Mouse (Mus musculus): ENCODE measurements around the gene Slc35f1. TPM values are rescaled to one million over a fixed set of nuclear protein-coding genes. Genes with fewer than 3 reads are reported as not detected.

Slc35f1 gene
- polyA plus RNA-seq, 1 experiment from 2014 or later, result 22.1 TPM

GRCm38 (mm10) chr10:52952581-52952980 lies 262.2 kb downstream of the Slc35f1 start:
- ATAC-seq (ENCODE audit: low FRiP score), result no peak
- Histone ChIP-seq H3K9ac (no peak overlapping the region), H3K4me2 (replicated peaks) (no peak overlapping the region), H3K36me3 (no peaks in the 10 kb centered on the region), H3K9me3 (replicated peaks) (no peaks in the 10 kb centered on the region), H3K27me3 (no peaks in the 10 kb centered on the region), H3K4me3 (no peak overlapping the region), H3K27ac (no peak overlapping the region), H3K4me1 (no peaks in the 10 kb centered on the region)
- WGBS, result 82% methylated on average over 3 of the region's 3 CpGs

- no peaks in the 10 kb centered on the region for H3K4me1 ChIP-seq
- no peak overlapping the region for H3K4me2 ChIP-seq (replicated peaks)
- no peak overlapping the region for H3K27ac ChIP-seq
- H3K27me3 ChIP-seq, result no peaks in the 10 kb centered on the region
- H3K9ac ChIP-seq, result no peak overlapping the region
- no peaks in the 10 kb centered on the region for H3K9me3 ChIP-seq (replicated peaks)
- no peaks in the 10 kb centered on the region for H3K36me3 ChIP-seq
- no peak overlapping the region for H3K4me3 ChIP-seq
- no peak for ATAC-seq (ENCODE audit: low FRiP score)
- 79% methylated on average over 4 of the region's 4 CpGs for WGBS
Observed at GRCm38 (mm10) chr10:52956728-52957127, 266.4 kb downstream of the Slc35f1 start.

GRCm38 (mm10) chr10:52979251-52979650 lies 288.9 kb downstream of the Slc35f1 start:
- Histone ChIP-seq H3K9me3 (replicated peaks) (no peaks in the 10 kb centered on the region), H3K4me1 (no peaks in the 10 kb centered on the region), H3K4me2 (replicated peaks) (no peak overlapping the region), H3K27ac (no peak overlapping the region), H3K36me3 (no peaks in the 10 kb centered on the region), H3K27me3 (no peaks in the 10 kb centered on the region), H3K4me3 (no peak overlapping the region), H3K9ac (no peak overlapping the region)
- ATAC-seq (ENCODE audit: low FRiP score), result no peak
- WGBS, result 100% methylated on average over 1 of the region's 1 CpGs

GRCm38 (mm10) chr10:52982836-52983235 lies 292.5 kb downstream of the Slc35f1 start:
- no peaks in the 10 kb centered on the region for H3K4me1 ChIP-seq
- no peak overlapping the region for H3K4me3 ChIP-seq
- H3K27ac ChIP-seq, result no peak overlapping the region
- no peaks in the 10 kb centered on the region for H3K36me3 ChIP-seq
- no peaks in the 10 kb centered on the region for H3K9me3 ChIP-seq (replicated peaks)
- no peak overlapping the region for H3K4me2 ChIP-seq (replicated peaks)
- H3K27me3 ChIP-seq, result no peaks in the 10 kb centered on the region
- ATAC-seq (ENCODE audit: low FRiP score), result no peak
- no peak overlapping the region for H3K9ac ChIP-seq
- WGBS, result 79% methylated on average over 1 of the region's 1 CpGs

GRCm38 (mm10) chr10:52992246-52992645 lies 301.9 kb downstream of the Slc35f1 start:
- WGBS, result 64% methylated on average over 2 of the region's 2 CpGs
- no peaks in the 10 kb centered on the region for H3K27me3 ChIP-seq
- H3K36me3 ChIP-seq, result no peaks in the 10 kb centered on the region
- H3K4me2 ChIP-seq (replicated peaks), result no peak overlapping the region
- no peak for ATAC-seq (ENCODE audit: low FRiP score)
- no peak overlapping the region for H3K4me3 ChIP-seq
- no peaks in the 10 kb centered on the region for H3K9me3 ChIP-seq (replicated peaks)
- H3K27ac ChIP-seq, result no peak overlapping the region
- no peak overlapping the region for H3K9ac ChIP-seq
- peaks cover 3% of the 10 kb centered on the region; the same call in 1 of the 2 replicates for H3K4me1 ChIP-seq

GRCm38 (mm10) chr10:52996886-52997285 lies 306.6 kb downstream of the Slc35f1 start:
- no peak for ATAC-seq (ENCODE audit: low FRiP score)

GRCm38 (mm10) chr10:53001136-53001535 lies 310.8 kb downstream of the Slc35f1 start:
- 94% methylated on average over 7 of the region's 7 CpGs for WGBS
- no peak for ATAC-seq (ENCODE audit: low FRiP score)
- no peak overlapping the region for H3K9ac ChIP-seq

More at GRCm38 (mm10) chr10:52996886-52997285, 306.6 kb downstream of the Slc35f1 start:
- Histone ChIP-seq H3K9ac (no peak overlapping the region), H3K4me1 (peaks cover 3% of the 10 kb centered on the region; the same call in 1 of the 2 replicates), H3K36me3 (no peaks in the 10 kb centered on the region), H3K4me3 (no peak overlapping the region), H3K4me2 (replicated peaks) (no peak overlapping the region), H3K27me3 (no peaks in the 10 kb centered on the region), H3K9me3 (replicated peaks) (no peaks in the 10 kb centered on the region), H3K27ac (no peak overlapping the region)
- WGBS, result 65% methylated on average over 2 of the region's 2 CpGs

GRCm38 (mm10) chr10:53006229-53007190 lies 316.2 kb downstream of the Slc35f1 start:
- H3K4me2 ChIP-seq (replicated peaks), result no peak overlapping the region
- ATAC-seq (ENCODE audit: low FRiP score), result peak; percentile 60; the same call in 1 of the 2 replicates
- H3K4me1 ChIP-seq, result no peaks in the 10 kb centered on the region
- no peak overlapping the region for H3K9ac ChIP-seq
- no peak overlapping the region for H3K4me3 ChIP-seq
- H3K9me3 ChIP-seq (replicated peaks), result no peaks in the 10 kb centered on the region
- H3K27ac ChIP-seq, result peak overlapping the region; percentile 12; the same call in 1 of the 2 replicates
- no peaks in the 10 kb centered on the region for H3K36me3 ChIP-seq
- no peaks in the 10 kb centered on the region for H3K27me3 ChIP-seq
- WGBS, result 76% methylated on average over 1 of the region's 1 CpGs

More at GRCm38 (mm10) chr10:53001136-53001535, 310.8 kb downstream of the Slc35f1 start:
- Histone ChIP-seq H3K27ac (no peak overlapping the region), H3K4me3 (no peak overlapping the region), H3K4me1 (peaks cover 3% of the 10 kb centered on the region; the same call in 1 of the 2 replicates), H3K4me2 (replicated peaks) (no peak overlapping the region), H3K9me3 (replicated peaks) (no peaks in the 10 kb centered on the region), H3K36me3 (no peaks in the 10 kb centered on the region), H3K27me3 (no peaks in the 10 kb centered on the region)

- H3K9me3 ChIP-seq (replicated peaks), result no peaks in the 10 kb centered on the region
- no peak overlapping the region for H3K4me3 ChIP-seq
- no peaks in the 10 kb centered on the region for H3K27me3 ChIP-seq
- no peak overlapping the region for H3K4me2 ChIP-seq (replicated peaks)
- H3K27ac ChIP-seq, result no peak overlapping the region
- H3K9ac ChIP-seq, result no peak overlapping the region
- peak; percentile 54 for ATAC-seq (ENCODE audit: low FRiP score)
- H3K4me1 ChIP-seq, result no peaks in the 10 kb centered on the region
- no peaks in the 10 kb centered on the region for H3K36me3 ChIP-seq
- 47% methylated on average over 5 of the region's 5 CpGs for WGBS
Observed at GRCm38 (mm10) chr10:53013878-53014277, 323.5 kb downstream of the Slc35f1 start.

GRCm38 (mm10) chr10:53028454-53028853 lies 338.1 kb downstream of the Slc35f1 start:
- no peaks in the 10 kb centered on the region for H3K27me3 ChIP-seq
- 18% methylated on average over 4 of the region's 4 CpGs for WGBS
- H3K4me1 ChIP-seq, result peaks cover 6% of the 10 kb centered on the region; the same call in 1 of the 2 replicates
- H3K27ac ChIP-seq, result no peak overlapping the region
- ATAC-seq (ENCODE audit: low FRiP score), result peak; percentile 38; the same call in 1 of the 2 replicates
- H3K4me2 ChIP-seq (replicated peaks), result no peak overlapping the region
- no peak overlapping the region for H3K4me3 ChIP-seq
- H3K36me3 ChIP-seq, result no peaks in the 10 kb centered on the region
- no peaks in the 10 kb centered on the region for H3K9me3 ChIP-seq (replicated peaks)
- H3K9ac ChIP-seq, result no peak overlapping the region

GRCm38 (mm10) chr10:53035202-53035601 lies 344.9 kb downstream of the Slc35f1 start:
- Histone ChIP-seq H3K9me3 (replicated peaks) (no peaks in the 10 kb centered on the region), H3K4me1 (no peaks in the 10 kb centered on the region), H3K4me2 (replicated peaks) (no peak overlapping the region), H3K4me3 (no peak overlapping the region), H3K36me3 (no peaks in the 10 kb centered on the region), H3K27me3 (no peaks in the 10 kb centered on the region), H3K27ac (no peak overlapping the region), H3K9ac (no peak overlapping the region)
- ATAC-seq (ENCODE audit: low FRiP score), result no peak
- 50% methylated on average over 1 of the region's 1 CpGs for WGBS

- H3K9ac ChIP-seq, result no peak overlapping the region
- no peaks in the 10 kb centered on the region for H3K36me3 ChIP-seq
- no peak overlapping the region for H3K27ac ChIP-seq
- 0 out of 2 replicates have a peak, but pooled peaks cover 6% of the 10 kb centered on the region for H3K9me3 ChIP-seq (replicated peaks)
- no peak overlapping the region for H3K4me2 ChIP-seq (replicated peaks)
- H3K4me3 ChIP-seq, result no peak overlapping the region
- H3K4me1 ChIP-seq, result no peaks in the 10 kb centered on the region
- ATAC-seq (ENCODE audit: low FRiP score), result no peak
- no peaks in the 10 kb centered on the region for H3K27me3 ChIP-seq
Observed at GRCm38 (mm10) chr10:53045931-53046330, 355.6 kb downstream of the Slc35f1 start.

All from hindbrain, embryonic 12.5 days (tissue).